In the genomic region with DNA sequence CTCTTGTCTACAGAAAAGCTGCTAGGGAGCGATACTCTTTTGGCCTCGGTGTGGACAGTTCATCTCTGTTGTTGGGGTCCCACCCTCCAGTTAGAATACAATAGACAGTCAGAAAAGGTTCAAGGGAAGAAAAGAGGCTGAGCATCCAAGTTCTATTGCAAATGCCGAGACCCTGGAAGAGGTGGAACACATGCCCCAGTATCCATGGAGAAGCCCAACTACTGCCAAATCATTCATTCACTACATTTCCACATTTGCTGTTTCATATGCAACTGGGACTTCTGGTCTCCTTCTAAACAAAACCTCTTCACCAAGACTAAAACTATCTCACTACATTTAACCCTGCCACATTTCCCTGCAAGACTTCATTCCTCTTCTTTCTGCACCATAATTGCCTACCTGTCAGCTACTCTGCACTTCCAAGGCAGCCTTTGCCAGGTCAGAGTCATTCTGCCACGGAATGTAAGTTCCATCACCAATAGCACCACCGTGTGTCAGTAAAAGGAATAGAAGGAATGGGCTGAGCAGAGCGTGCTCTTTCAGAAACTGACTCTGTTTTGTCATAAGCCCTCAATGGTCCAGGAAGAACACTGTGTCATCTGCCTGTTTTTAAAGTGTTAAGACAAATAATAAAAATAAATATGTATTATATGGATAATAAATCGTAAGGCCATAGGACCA, we compare ENCODE assay signal across 8 mouse cellular contexts.
DNase-seq lines count a peak whose midpoint lies in the region; ATAC-seq and TF ChIP-seq lines count a peak whose summit lies in the region.

No protein-coding gene starts in this region.

- intact Hi-C loops in gastrocnemius, adult 2 months (cut with DNase I) = loop anchor here (1.0 kb wide), 1 partner anchor 458 kb away; no protein-coding TSS in a partner anchor
- intact Hi-C loops in left cerebral cortex, adult 2 months (cut with DNase I) = loop anchor here (2.0 to 10.0 kb wide), 3 partner anchors 77 to 776 kb away; no protein-coding TSS in a partner anchor

- H3K9ac ChIP-seq in heart, postnatal 0 days (replicated peaks; ENCODE audit: low read depth, low read length) = no peak overlapping the region
- no peak overlapping the region for H3K9ac ChIP-seq in midbrain, embryonic 16.5 days (ENCODE audit: low read depth, low read length)

- TF ChIP-seq CTCF in gastrocnemius, adult 2 months (IDR thresholded peaks at IDR 0.05) = peak; percentile 78
- TF ChIP-seq CTCF in heart, postnatal 0 days (IDR thresholded peaks at IDR 0.05; ENCODE audit: low read depth) = peak; percentile 86
- TF ChIP-seq CTCF in left cerebral cortex, adult 2 months (IDR thresholded peaks at IDR 0.05) = peak; percentile 73

- no peaks in the 10 kb centered on the region for H3K4me1 ChIP-seq in heart, postnatal 0 days (ENCODE audit: control insufficient read depth, insufficient read depth)
- no peaks in the 10 kb centered on the region for H3K4me1 ChIP-seq in midbrain, embryonic 16.5 days (ENCODE audit: control insufficient read depth, insufficient read depth, low read length)

- H3K27me3 ChIP-seq in heart, postnatal 0 days (ENCODE audit: control insufficient read depth, insufficient read depth, low read length) = no peaks in the 10 kb centered on the region
- no peaks in the 10 kb centered on the region for H3K27me3 ChIP-seq in midbrain, embryonic 16.5 days (ENCODE audit: control insufficient read depth, insufficient read depth, low read depth, low read length)

- DNase-seq in gastrocnemius, adult 2 months = peak; percentile 49
- no peak for DNase-seq in gastrocnemius, postnatal 25 days
- peak; percentile 70 for DNase-seq in 416B (ENCODE audit: low read depth)
- DNase-seq in brain, adult 2 months (ENCODE audit: low read depth, low spot score) = peak; percentile 75
- DNase-seq in heart, postnatal 0 days (ENCODE audit: low spot score) = peak; percentile 39
- peak; percentile 18 to 22 for DNase-seq in left cerebral cortex, adult 2 months (ENCODE audit: extremely low spot score in 1 of 2, low spot score in 2 of 2)

- no peak overlapping the region for H3K27ac ChIP-seq in gastrocnemius, adult 2 months
- no peak overlapping the region for H3K27ac ChIP-seq in heart, postnatal 0 days (ENCODE audit: low read depth)
- no peak overlapping the region for H3K27ac ChIP-seq in left cerebral cortex, adult 2 months
- no peak overlapping the region for H3K27ac ChIP-seq in midbrain, embryonic 16.5 days (ENCODE audit: low read length)

- WGBS in heart, postnatal 0 days = 38% methylated on average over 7 of the region's 7 CpGs
- WGBS in midbrain, embryonic 16.5 days = 42% methylated on average over 7 of the region's 7 CpGs

- ATAC-seq in heart, postnatal 0 days (ENCODE audit: insufficient read depth, low read depth) = no peak; the same call in 1 of the 2 replicates
- ATAC-seq in midbrain, embryonic 16.5 days = peak; percentile 86
- ATAC-seq in activated CD4-positive, CD25-positive, alpha-beta regulatory T cell, adult 4 months = no peak

- H3K9me3 ChIP-seq in heart, postnatal 0 days (replicated peaks; ENCODE audit: control insufficient read depth, low read length) = no peaks in the 10 kb centered on the region
- no peaks in the 10 kb centered on the region for H3K9me3 ChIP-seq in midbrain, embryonic 16.5 days (replicated peaks; ENCODE audit: control insufficient read depth, low read length, poor library complexity, severe bottlenecking)

- no peak overlapping the region for H3K4me3 ChIP-seq in gastrocnemius, adult 2 months
- no peak overlapping the region for H3K4me3 ChIP-seq in heart, postnatal 0 days (ENCODE audit: low read depth, low read length)
- no peak overlapping the region for H3K4me3 ChIP-seq in left cerebral cortex, adult 2 months
- H3K4me3 ChIP-seq in midbrain, embryonic 16.5 days (ENCODE audit: low read depth, low read length) = no peak overlapping the region

- H3K4me2 ChIP-seq in heart, postnatal 0 days (ENCODE audit: low read depth, low read length) = no peak overlapping the region
- H3K4me2 ChIP-seq in midbrain, embryonic 16.5 days (ENCODE audit: low read length) = no peak overlapping the region

- no peaks in the 10 kb centered on the region for H3K36me3 ChIP-seq in heart, postnatal 0 days (replicated peaks; ENCODE audit: control insufficient read depth, insufficient read depth, low read length)
- no peaks in the 10 kb centered on the region for H3K36me3 ChIP-seq in midbrain, embryonic 16.5 days (ENCODE audit: control insufficient read depth, insufficient read depth, low read length)

- no peak for TF ChIP-seq EP300 in heart, postnatal 0 days (IDR thresholded peaks at IDR 0.05; ENCODE audit: low read depth)
